Mouse (Mus musculus) heart, postnatal 0 days (tissue): ENCODE data around the gene 1700014D04Rik. TPM values are rescaled to one million over a fixed set of nuclear protein-coding genes. Genes with fewer than 3 reads are reported as not detected.

Experiments
- ATAC-seq: fragments of 200-750 bp; cut with Nextera tagmentation; 2 replicates; pipeline ENCODE4 v1.8.0; 2017; ENCODE audit warnings: low read depth, moderate number of reproducible peaks, moderate library complexity; ENCODE audit not compliant: insufficient read depth
- DNase-seq: peaks from one replicate; pipeline ENCODE4 v3.0.0-alpha.2; 2016; ENCODE audit warnings: low spot score
- H3K27ac ChIP-seq: fragments of 300-500 bp; sonication (generic); 2 replicates; pipeline ENCODE4 v1.5.1; 2014; ENCODE audit warnings: low read depth, mild to moderate bottlenecking
- H3K27me3 ChIP-seq: fragments of 300-500 bp; sonication (generic); 2 replicates; pipeline ENCODE4 v1.6.1; 2014; ENCODE audit warnings: low read length, mixed read lengths; ENCODE audit not compliant: control insufficient read depth, insufficient read depth
- H3K36me3 ChIP-seq: fragments of 300-500 bp; sonication (generic); replicated peaks from 2 replicates; pipeline ENCODE4 v1.6.1; 2014; ENCODE audit warnings: low read length, mixed read lengths; ENCODE audit not compliant: control insufficient read depth, insufficient read depth
- H3K4me1 ChIP-seq: fragments of 300-500 bp; sonication (generic); 2 replicates; pipeline ENCODE4 v1.6.1; 2014; ENCODE audit warnings: antibody characterized with exemption; ENCODE audit not compliant: control insufficient read depth, insufficient read depth
- H3K4me2 ChIP-seq: fragments of 300-500 bp; sonication (generic); 2 replicates; pipeline ENCODE4 v1.6.1; 2014; ENCODE audit warnings: low read depth, mild to moderate bottlenecking, low read length, moderate library complexity
- H3K4me3 ChIP-seq: fragments of 300-500 bp; sonication (generic); 2 replicates; pipeline ENCODE4 v1.5.1; 2014; ENCODE audit warnings: low read depth, low read length
- H3K9ac ChIP-seq: fragments of 300-500 bp; sonication (generic); replicated peaks from 2 replicates; pipeline ENCODE4 v1.6.1; 2014; ENCODE audit warnings: low read depth, low read length, mixed read lengths
- H3K9me3 ChIP-seq: fragments of 300-500 bp; sonication (generic); replicated peaks from 2 replicates; pipeline ENCODE4 v1.6.1; 2016; ENCODE audit warnings: low read length; ENCODE audit not compliant: control insufficient read depth
- CTCF ChIP-seq: IDR thresholded peaks from 2 replicates; pipeline ENCODE4 v1.5.1; 2016; ENCODE audit warnings: antibody characterized with exemption, control low read depth, low read depth
- EP300 ChIP-seq: IDR thresholded peaks from 2 replicates; pipeline ENCODE4 v1.6.1; 2016; ENCODE audit warnings: antibody characterized with exemption, low read depth
- WGBS: fragments of 180-500 bp; shearing (Covaris S2); extraction: QIAGEN DNeasy Blood & Tissue Kit; methylation state at CpG from one replicate; pipeline ENCODE4 v1.1.7; 2014; 5-methylcytosine and 5-hydroxymethylcytosine counted together
- polyA plus RNA-seq: library from polyadenylated mRNA; unstranded; fragments of >200 nt; fragmentation: Nextera tagmentation; extraction: Ambion mirVana; gene quantifications from 2 replicates; pipeline ENCODE4 v1.2.1, GENCODE M21; 2015
- total RNA-seq: library from RNA; depleted of rRNA; stranded (reverse); fragments of >200 nt; gene quantifications from 2 replicates; pipeline ENCODE4 v1.2.3, GENCODE M21; 2014; ENCODE audit warnings: low replicate concordance

1700014D04Rik gene
- total and polyA plus RNA-seq, 2 experiments from 2014 or later: not detected

DNA sequence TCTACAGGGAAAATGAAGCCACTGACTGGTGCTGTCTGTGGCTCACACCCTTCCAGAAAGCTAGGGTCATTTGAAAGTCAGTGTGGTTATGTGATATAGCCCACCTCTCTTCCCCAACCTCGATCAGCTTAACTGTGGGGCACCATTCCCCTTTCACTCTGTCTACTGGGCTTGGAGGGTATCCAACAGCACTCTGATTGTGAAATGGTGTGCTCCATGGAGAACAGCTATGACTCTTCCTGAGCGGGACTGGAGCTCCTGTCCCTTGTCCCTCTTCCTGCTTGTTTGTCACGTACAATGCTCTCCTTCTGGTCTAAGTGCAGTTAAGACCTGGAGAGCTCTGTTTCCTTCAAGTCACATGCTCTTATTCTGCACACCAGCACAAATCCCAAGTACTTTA lies 28.6 kb upstream of the 1700014D04Rik start:
- no peak overlapping the region for H3K4me2 ChIP-seq
- no peaks in the 10 kb centered on the region for H3K27me3 ChIP-seq
- H3K4me1 ChIP-seq: peaks cover 22% of the 10 kb centered on the region
- no peaks in the 10 kb centered on the region for H3K9me3 ChIP-seq
- H3K4me3 ChIP-seq: no peak overlapping the region
- H3K9ac ChIP-seq: no peak overlapping the region
- WGBS: 32% methylated on average over 3 of the region's 3 CpGs
- DNase-seq: peak; percentile 24
- peak overlapping the region; percentile 77 for H3K27ac ChIP-seq
- TF ChIP-seq EP300 (no peak), CTCF (no peak)
- 0 out of 2 replicates have a peak, but pooled peaks have one; percentile 9 for ATAC-seq
- H3K36me3 ChIP-seq: peaks cover 66% of the 10 kb centered on the region

DNA sequence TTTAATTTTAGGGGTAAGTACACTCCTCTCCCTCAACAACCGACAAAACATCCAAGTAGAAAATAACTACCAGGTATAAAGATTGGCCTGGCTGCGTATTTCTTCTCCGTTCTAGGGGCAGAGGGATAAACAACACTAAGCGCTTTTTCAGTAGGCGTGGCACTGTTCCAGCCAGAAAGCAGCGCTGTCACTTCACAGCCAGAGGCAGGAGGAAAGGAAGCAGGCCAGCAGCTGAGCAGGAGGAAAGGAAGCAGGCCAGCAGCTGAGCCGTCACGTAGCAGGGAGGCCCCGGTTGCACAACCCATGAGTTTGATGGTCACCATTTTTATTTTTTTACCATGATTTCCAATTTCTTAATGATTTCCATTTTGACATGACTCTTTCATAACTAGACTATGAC lies 24.7 kb upstream of the 1700014D04Rik start:
- Histone ChIP-seq H3K9ac (peak overlapping the region; percentile 98), H3K27ac (peak overlapping the region; percentile 97), H3K4me3 (peak overlapping the region; percentile 94; the same call in 1 of the 2 replicates), H3K4me2 (peak overlapping the region; percentile 61), H3K36me3 (peaks cover 28% of the 10 kb centered on the region), H3K9me3 (no peaks in the 10 kb centered on the region), H3K27me3 (no peaks in the 10 kb centered on the region), H3K4me1 (peaks cover 46% of the 10 kb centered on the region)
- WGBS: 3% methylated on average over 9 of the region's 9 CpGs
- DNase-seq (peak; percentile 95), ATAC-seq (peak; percentile 19; the same call in 1 of the 2 replicates)
- TF ChIP-seq CTCF (no peak), EP300 (no peak; the same call in 1 of the 2 replicates)

DNA sequence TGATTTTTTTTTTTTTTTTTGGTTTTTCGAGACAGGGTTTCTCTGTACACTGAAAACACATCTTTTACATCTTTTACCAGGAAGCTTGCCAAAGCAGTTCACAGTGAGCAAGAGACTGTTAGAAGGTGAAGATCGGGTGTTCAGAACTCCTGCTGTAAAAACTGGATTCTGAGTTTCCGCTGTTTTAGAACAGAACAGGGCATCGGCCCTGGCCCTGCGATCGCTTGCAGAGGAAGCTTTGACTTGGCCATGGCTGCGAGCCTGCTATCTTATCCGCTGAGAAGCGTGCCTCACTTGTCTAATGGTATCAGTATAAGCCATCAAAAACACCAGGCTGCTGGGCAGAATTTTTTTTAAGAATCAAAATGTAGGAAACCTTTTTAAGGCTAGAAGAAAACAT lies 24.3 kb upstream of the 1700014D04Rik start:
- H3K9ac ChIP-seq: peak overlapping the region; percentile 98
- peak overlapping the region; percentile 61 for H3K4me2 ChIP-seq
- DNase-seq: peak; percentile 42
- peaks cover 26% of the 10 kb centered on the region for H3K36me3 ChIP-seq
- TF ChIP-seq EP300: no peak
- TF ChIP-seq CTCF: no peak
- peak overlapping the region; percentile 94 for H3K4me3 ChIP-seq
- peak overlapping the region; percentile 97 for H3K27ac ChIP-seq
- no peaks in the 10 kb centered on the region for H3K27me3 ChIP-seq
- WGBS: 18% methylated on average over 9 of the region's 9 CpGs
- no peaks in the 10 kb centered on the region for H3K9me3 ChIP-seq
- H3K4me1 ChIP-seq: peaks cover 50% of the 10 kb centered on the region
- no peak for ATAC-seq

DNA sequence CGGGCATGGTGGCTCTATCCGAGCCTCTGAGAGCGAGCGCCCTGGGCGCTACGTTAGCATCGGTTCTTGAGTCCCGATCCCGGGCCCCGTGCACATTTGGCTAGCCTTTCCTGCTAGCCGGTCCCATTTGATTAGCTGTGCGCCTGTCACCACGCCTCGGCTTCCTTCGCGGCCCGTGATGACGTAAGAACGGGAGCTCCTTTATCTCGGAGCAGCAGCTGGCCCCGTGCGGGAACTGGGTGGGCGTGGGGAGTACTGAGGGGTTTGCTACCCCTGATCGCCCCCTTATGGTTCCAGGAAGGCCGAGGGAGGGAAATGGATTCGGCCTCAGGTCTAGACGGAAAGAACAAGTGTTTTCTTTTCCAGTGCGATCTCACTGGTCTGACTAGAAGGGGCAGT lies 23.6 kb upstream of the 1700014D04Rik start:
- H3K4me1 ChIP-seq: peaks cover 51% of the 10 kb centered on the region
- H3K27ac ChIP-seq: peak overlapping the region; percentile 97
- H3K27me3 ChIP-seq: no peaks in the 10 kb centered on the region
- peak overlapping the region; percentile 61 for H3K4me2 ChIP-seq
- H3K9ac ChIP-seq: peak overlapping the region; percentile 98
- H3K9me3 ChIP-seq: no peaks in the 10 kb centered on the region
- peak; percentile 73 for ATAC-seq
- WGBS: under 1% methylated on average over 28 of the region's 28 CpGs
- TF ChIP-seq CTCF (peak; percentile 29), EP300 (no peak; the same call in 1 of the 2 replicates)
- H3K4me3 ChIP-seq: peak overlapping the region; percentile 94
- peak; percentile 91 for DNase-seq
- H3K36me3 ChIP-seq: peaks cover 26% of the 10 kb centered on the region

DNA sequence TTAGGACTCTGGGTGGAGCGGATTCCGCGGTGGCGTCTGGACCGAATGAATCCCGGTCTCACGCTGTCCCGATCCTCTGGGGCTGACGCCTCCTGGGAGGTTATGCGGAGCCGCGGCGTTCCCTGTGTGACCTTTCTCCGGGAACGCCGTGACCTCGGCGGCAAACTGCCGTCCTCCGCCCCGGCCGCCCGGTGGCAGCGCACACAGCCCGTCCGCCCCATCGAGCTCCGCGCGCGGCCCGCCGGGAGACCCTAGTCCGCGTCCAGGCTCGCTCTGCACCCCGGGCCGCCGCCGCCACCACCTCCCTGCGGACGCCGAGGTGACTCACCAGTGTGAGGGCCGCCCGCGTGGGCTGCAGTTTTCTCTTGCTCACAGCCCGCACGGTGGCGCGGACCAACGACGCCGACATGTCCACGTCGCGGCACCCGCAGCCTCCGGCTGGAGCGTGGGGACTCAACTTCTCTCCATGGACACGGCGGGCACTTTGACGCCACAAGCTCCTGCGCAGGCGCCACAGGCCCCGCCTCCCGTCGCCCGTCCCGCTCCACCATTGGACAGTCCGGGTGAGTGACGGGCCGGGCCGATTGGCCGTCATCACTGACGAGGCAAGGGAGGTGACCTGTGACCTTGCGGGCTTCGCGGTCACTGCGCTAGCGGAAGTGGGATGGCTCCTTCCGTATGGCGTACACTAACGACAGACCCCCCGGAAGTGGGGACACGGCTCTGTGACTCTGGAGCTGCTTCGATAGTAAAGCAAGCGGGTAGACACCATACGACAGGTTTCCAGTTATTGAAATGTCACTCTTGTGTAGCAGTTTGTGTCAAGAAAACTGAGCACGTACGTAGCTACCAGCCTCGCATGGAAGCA lies 23.0 kb upstream of the 1700014D04Rik start, which contains the start of gene Isca1:
Gene Isca1, minus strand, starts transcription at position 515 of the 868 bp plus-strand sequence.
- peak within 1 kb of the TSS; percentile 68 for H3K4me2 ChIP-seq
- peaks cover 45% of the 10 kb centered on the region for H3K4me1 ChIP-seq
- DNase-seq: peak; percentile 95
- H3K9ac ChIP-seq: peak within 1 kb of the TSS; percentile 98
- WGBS: under 1% methylated on average over 89 of the region's 91 CpGs
- H3K9me3 ChIP-seq: no peaks in the 10 kb centered on the region
- H3K4me3 ChIP-seq: peak within 1 kb of the TSS; percentile 94
- no peaks in the 10 kb centered on the region for H3K27me3 ChIP-seq
- peak within 1 kb of the TSS; percentile 97 for H3K27ac ChIP-seq
- ATAC-seq: peak; percentile 95
- peaks cover 20% of the 10 kb centered on the region for H3K36me3 ChIP-seq
- TF ChIP-seq CTCF (no peak), EP300 (no peak)
